Mouse (Mus musculus) right cerebral cortex, postnatal 14 days (tissue): ENCODE data around the gene Dna2.

Experiments used
- DNase-seq: peaks from one replicate; pipeline ENCODE4 v3.0.0; 2022

Dna2 gene

DNA sequence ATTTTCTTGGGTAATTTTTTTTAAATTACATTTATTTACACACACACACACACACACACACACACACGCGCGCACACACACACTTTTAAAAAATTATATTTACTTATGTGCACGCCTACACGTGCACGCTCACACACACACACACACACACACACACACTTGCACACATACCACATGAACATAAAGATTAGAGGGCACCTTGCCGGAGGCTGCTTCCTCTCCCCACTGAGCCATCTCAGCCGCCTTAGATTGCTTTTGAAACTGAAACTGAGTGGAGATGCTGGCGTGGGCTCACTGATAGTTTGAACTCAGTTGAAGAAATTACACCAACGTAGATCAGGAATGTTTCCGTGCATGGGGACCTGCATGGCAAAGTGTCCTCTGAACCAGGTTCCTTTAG lies 37.2 kb downstream of the Dna2 start:
- no peak for DNase-seq

DNA sequence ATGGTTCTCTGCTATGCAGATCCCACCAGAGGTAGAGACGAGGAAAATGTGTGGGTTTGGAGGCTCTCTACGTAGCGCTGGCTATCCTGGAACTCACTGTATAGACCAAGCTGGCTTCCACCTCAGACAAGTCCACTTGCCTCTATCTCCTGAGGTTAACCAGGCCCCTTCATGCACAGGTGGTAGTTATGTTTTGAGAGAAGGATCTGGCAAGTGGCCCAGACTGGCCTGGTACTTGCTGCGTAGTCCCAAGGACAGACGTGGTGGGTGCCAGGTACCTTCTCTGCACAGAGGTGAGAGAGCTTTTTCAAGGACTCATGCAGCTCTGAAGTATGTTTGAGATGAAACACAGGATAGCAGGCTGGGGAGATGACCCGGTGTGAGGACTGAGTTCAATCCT lies 37.7 kb downstream of the Dna2 start:
- no peak for DNase-seq

DNA sequence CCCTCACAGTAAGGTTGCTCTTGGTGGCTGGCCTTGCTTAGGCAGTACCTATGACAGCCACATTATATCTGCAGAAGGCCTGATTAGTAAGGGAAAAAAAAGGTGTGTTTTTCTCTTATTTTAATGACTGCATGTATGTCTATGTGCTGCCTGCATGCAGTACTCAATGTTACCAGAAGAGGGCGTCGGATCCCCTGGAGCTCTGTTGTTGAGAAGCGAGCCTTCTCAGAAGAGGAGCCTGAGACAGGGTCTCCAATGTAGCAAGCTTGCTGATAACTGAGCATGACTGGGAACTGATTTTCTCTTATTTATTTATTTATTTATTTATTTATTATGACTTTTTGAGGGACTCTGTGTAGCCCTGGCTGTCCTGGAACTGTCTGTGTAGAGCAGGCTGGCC lies 40.5 kb downstream of the Dna2 start:
- no peak for DNase-seq

DNA sequence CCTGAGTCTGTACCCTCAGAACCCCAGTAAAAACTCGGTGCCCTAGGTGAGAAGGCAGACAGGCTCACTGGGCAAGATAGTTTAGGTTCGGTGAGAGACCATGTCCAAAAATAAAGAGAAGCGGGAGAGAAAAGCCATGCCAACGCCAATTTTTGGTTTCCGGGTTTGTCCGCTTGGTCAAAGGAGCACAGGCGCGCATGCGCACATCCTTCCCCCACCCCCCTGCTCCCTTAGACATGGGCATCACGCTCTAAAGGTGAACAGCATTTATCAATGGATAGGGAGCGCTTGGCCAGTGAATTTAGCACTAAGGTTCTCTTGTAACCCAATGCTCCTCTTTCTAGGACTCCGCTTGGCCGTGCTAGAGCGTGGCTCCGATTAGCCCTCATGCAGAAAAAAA lies 43.8 kb downstream of the Dna2 start:
- DNase-seq: no peak

DNA sequence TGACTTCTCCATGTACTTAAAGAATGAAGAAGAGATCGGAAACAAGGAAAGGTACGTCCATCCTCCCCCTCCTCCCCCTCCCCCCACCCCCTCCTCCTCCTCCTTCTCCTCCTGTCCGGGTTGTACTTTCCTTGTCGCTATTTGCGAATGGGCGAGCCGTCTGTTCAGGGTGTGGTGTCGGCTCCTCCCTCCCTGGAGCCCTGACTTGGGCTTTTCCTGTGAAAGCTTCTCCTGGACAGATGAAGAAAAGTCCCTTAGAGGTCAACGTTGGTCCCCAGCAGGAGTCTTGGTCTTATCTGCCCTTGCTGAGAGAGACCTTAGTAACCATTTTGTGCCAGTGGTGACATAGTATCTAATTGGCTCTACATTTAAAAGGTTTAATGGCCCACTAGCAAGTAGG lies 47.2 kb downstream of the Dna2 start:
- DNase-seq: no peak

DNA sequence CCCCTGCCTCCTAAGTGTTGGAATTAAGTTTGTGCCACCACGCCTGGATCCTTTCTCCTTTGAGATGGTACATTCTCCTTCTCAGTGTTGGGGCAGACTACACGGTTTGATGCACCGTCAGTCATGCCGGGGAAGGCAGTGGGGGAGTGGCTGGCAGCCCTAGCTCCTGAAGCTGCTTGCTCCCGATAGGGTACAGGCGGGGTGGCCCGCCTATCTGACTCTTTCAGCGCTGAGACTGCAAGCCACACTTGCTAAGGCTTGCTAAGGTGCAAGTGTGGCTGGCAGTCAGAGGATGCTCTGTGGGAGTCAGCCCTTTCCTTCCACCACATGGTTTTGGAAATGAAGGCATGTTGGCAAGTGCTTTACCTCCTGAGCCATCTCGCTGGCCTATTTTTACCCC lies 53.8 kb downstream of the Dna2 start:
- no peak for DNase-seq

DNA sequence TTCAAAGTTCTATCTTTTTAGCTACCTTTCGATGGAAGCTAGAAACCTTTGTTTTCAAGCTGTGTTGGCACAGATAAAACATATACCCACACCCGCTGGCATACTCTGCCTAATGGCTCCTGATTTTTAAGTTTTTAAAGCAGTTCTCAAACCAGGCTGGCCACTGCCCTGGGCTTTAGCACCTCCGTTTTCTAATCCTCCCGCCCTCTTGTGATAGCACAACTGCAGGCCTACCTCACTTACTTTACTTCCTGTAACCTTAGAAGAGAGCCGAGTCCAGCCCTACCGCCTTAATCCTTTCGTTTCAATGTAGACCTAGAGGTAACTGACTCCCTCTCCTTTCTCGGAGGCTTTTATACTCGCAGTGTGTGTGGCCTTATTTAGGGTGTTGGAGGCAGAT lies 56.4 kb downstream of the Dna2 start:
- no peak for DNase-seq

DNA sequence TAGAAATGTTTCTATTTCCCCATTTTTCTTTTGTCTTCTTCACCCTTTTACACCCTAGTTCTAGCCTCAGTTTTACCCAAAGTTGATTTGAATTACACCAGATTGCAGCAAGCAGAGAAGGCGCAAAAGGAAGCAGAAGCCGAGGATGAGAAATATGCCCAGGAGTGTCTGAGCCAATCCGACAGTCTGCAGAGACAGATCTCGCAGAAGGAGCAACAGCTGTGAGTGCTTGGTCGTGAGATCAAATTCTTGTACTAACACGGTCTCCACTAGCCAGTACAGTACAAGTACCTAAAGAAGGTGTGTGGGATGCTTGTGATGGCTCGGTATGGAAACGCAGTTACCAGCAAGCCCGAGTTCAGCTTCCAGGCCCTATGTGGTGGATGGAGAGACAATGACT lies 57.7 kb downstream of the Dna2 start:
- DNase-seq: no peak

DNA sequence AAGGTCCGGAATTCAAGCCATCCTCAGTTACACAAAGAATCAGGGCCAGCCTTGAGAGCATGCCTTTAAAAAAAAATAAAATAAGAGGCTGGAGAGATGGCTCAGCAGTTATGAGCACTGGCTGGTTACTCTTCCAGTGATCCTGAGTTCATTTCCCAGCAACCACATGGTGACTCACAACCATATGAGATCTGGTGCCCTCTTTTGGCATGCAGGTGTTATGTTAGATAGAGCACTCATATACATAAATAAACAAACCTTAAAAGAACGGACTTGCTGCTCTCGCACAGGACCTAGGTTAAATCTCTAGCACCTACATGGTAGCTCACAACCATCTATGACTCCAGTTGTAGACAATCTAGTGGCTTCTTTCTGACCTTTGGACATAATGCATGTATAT lies 61.4 kb downstream of the Dna2 start:
- no peak for DNase-seq

DNA sequence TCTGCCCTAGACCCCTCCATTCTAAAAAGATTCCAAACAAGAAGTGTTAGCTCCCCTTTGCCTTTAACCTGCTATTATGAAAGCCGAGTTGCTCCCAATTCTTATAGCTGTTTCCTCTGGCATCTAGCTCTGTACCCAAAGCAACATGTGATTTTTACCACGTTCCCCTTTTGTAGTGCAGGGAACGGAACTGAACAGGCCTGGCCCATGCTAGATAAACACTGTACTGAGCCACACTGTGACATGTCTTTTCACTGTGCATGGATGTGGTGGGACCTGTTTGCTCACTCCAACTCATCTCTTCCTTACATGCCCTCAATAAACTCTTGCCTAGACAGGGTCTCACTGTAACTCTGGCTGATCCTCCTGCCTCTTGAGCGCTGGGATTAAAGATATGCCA lies 63.4 kb downstream of the Dna2 start:
- no peak for DNase-seq

DNA sequence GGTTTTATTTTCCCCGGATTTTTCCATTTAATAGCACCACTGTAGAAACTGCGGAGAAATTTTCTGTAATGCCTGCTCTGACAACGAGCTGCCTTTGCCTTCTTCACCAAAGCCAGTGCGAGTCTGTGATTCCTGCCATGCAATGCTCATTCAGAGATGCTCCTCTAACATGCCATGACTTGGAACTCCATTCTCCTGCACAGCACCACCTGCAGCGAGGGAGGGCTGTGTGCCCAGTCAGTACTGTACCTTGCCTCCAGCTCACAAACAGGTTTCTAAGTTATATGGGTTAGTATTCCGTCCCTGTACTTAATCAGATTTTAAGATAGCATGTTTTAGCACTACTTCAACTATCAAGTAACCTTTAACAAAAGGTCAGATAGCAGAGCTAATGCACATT lies 64.7 kb downstream of the Dna2 start:
- no peak for DNase-seq

DNA sequence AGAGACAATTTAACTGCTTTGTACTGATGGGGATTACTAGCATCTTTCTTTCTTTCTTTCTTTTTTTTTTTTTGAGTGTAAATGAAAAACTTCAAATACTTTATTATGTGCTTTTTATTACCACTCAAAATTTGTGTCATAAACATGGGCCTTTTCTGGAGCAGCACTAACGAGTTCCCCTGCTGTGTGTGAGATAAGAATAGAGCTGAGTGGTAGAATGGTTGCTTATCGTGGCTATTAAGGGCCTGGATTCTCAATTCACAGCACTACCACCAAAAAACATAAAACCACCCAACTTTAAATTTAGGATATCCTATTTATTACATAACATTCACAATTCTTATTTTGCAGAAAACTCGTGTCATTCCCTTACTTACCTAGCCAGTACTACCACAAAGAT lies 66.7 kb downstream of the Dna2 start:
- no peak for DNase-seq

DNA sequence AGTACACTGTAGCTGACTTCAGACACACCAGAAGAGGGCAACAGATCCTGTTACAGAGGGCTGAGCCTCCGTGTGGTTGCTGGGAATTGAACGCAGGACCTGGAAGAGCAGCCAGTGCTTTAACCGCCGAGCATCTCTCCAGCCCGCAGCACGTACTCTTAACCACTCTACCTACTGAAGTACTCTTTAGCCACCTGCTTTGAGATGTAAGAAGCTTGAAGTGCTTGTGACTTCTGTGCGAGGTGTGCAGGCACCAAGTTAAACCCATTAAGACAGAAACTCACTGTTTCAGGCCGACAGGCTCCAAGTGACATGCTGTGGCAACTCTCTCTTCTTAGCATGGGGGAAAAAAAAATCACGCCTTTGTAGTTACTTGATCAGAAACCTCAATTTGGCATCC lies 67.3 kb downstream of the Dna2 start:
- DNase-seq: no peak

DNA sequence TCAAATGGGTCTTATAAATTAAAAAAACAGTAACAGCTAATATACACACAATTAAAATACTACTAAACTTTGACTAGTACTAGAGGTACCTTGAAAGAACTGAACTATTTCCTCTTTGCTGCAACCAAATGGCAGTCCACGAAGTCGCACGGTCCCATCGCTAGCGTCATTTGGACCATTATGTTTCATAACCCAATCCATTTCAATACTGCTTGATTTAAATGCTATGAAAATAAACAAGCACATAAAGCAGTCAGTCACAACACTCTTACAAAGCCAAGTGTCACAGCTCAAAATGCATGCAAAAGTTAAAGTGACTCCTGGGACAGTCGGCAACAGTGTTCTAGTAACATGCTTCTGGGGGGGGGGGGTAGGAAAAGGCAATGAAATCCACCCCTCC lies 72.5 kb downstream of the Dna2 start:
- no peak for DNase-seq

DNA sequence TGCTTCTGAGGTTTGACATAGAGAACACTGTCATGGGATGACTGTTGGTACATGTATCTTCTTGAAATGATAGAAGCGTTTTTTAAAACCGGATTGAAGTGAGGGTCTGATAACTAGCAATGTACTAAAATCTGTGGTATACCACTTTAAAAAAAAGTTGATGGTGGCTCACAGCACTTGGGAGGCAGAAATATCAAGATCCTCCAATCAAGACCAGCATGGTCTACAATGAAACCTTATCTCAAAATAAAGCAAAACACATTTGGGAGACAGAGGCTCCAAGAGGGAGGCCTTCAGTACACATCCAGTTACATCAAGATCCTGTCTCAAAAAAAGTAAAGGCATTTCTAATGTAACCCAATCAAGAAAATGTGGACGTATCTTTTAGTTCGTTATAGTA lies 74.9 kb downstream of the Dna2 start:
- DNase-seq: no peak

DNA sequence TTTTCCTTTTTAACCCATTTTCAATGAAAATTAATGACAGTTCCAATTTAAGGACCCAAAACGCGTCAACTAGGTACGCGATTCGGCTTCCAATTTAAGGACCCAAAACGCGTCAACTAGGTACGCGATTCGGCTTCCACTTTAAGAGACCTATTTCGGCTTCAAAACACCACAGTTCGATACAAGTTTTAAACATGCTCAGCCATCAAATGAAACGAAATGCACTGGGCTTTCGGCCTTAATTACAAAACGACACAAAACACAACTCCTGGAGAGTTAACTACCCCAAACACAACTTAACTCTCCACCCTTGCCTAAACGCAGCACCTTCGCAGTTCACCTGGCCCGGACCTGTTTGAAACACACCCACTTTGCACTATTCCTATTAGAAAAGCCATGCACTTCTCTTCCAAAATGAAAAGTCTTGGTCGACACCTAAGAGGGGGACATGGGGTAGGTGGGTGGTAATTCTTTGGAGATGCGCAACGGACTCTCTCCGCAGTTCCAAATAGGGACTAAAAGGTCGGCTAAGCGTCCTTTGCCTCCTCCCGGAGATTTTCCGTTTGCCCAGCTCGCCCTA lies 75.8 kb downstream of the Dna2 start:
- no peak for DNase-seq

DNA sequence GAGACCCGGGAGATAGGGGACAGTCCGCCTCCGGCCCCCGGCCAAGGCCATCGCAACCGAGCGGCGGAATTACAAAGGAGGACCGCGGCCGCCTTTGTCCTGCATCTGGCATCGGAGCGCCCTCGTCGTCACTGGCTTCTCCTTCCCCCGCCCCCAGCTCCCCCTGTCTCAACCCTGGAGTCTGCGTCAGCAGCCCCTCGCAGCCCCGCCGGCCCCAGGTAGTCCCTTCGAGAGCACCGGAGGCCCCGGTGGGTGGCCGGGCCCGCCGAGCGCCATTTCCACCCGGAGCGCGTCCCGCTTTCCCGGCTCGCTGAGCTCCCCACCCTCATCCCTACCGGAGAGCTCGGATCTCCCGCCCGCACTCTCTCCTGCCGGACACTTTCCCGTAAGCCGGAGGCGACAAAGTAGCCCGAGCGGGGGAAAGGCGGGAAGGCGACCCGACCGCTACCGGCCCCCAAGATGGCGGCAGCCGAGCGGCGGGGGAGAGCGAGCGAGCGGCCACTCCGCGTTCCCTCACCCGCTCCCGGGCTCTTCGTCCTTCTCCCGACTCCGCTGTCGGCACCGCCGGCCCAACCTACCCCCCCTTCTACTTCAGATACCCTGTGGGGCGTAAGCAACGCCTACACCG lies 76.4 kb downstream of the Dna2 start:
- peak; percentile 73 for DNase-seq
